Mouse (Mus musculus): Measurements from ENCODE around the gene Bcl2l13.
A peak's percentile ranks its signal among the peaks of the same experiment; 100 is the strongest.
"Not testable (repeated sequence)": the region's sequence is repeated elsewhere in the genome, so short reads cannot be mapped to it uniquely, and the experiment has no call there.

Bcl2l13 gene

GRCm38 (mm10) chr6:120830866-120831608 lies 5.0 kb upstream of the Bcl2l13 start:
- no peak for DNase-seq (ENCODE audit: low read depth, low spot score)

- DNase-seq (ENCODE audit: low read depth, low spot score): no peak
Measured at GRCm38 (mm10) chr6:120832097-120832496, 3.9 kb upstream of the Bcl2l13 start.

GRCm38 (mm10) chr6:120834766-120835321 lies 1.2 kb upstream of the Bcl2l13 start:
- no peak for DNase-seq (ENCODE audit: low read depth, low spot score)

DNA sequence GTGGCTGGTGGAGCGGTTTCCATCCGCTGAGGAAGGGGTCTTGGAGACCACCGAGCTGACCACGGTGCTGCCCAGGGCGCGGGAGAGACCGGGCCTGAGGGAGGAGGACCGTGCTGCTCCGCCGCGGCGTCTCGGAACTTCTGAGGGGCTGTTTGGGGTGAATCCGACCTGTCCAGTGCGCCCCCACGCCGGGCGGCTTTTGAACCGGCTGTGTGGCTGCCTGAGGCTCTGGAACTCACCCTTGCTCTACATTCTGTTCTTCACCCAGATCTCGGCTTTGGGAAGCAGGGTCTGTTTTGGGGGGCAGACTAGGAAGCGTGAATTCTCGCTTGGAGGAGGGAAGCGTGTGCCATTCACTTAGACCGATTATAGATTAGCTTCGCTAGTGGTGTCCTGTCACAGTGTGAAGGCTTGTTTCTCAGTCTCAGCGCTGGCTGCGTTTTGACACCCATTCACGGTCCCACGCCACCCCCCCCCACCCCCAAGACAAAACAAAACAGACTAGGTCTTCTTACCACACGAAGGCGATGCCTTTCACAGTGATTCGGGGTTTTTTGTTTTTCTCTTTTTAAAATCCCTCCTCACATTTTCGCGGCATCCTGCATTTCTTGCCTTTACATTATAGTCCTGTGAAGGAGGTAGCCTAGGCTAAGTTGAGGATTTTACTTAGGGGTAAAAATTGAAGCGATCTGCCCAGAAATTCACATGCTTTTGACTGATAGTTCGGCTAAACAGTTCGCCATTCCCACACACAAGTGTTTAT lies 558 bp downstream of the Bcl2l13 start:
- DNase-seq (ENCODE audit: low read depth, low spot score): peak; percentile 43

DNA sequence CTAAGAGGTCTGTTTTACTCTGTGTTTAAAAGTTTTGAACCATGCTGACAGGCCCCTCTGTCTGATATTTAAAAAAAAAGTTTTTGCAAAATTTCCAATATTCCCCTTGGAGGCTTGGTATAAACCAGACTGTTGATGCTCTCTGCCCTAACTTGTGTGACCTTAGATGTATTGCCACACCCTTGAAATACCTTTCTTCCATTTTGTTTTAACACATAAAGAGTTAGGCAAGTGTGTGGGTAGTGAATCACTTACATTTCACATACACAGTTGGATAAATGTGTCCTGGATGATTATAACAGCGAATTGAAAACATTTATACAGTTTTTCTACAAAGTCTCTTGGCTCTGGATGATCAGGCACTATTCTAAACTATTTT lies 1.1 kb downstream of the Bcl2l13 start:
- no peak for DNase-seq (ENCODE audit: low read depth, low spot score)

DNA sequence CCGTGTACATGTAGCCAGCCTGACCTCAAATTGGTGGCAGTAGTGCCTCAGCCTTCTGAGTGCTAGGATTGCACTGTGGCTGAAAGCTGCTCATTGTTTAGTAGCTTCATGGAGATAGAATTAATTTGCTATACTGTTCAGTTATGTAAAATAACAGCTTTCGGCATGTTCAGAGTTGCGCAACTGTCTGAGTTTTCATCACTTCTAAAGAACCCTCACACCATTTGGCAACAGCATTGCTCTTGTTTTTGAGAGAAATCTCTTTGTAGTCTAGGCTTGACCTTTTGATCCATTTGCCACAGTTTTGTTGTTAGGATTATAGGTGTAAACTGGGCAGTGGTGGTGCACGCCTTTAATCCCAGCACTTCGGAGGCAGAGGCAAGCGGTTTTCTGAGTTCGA lies 4.2 kb downstream of the Bcl2l13 start:
- no peak for DNase-seq (ENCODE audit: low read depth, low spot score)

GRCm38 (mm10) chr6:120841754-120842153 lies 5.7 kb downstream of the Bcl2l13 start:
- no peak for DNase-seq (ENCODE audit: low read depth, low spot score)

DNA sequence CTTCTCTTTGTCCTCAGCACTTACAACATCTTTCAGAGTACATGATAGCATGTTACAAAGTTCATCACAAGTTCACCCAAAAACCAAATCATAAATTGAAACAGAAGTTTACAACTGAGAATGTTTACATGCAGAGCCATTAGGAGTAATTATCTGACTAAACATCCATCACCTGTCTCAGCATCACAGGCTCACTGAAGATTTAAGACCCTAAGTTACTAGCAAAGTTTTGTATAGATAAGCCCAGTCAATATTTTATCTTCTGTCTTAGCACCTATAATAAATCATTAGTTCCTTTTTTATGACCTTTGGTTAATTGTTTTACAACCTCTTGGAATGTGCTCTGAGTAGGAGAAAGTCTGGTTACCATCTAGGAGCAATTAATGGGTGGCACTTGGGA lies 14.7 kb downstream of the Bcl2l13 start:
- not testable (repeated sequence) for DNase-seq (ENCODE audit: low read depth, low spot score)

- no peak for DNase-seq (ENCODE audit: low read depth, low spot score)
Measured at GRCm38 (mm10) chr6:120854413-120854812, 18.4 kb downstream of the Bcl2l13 start.

DNA sequence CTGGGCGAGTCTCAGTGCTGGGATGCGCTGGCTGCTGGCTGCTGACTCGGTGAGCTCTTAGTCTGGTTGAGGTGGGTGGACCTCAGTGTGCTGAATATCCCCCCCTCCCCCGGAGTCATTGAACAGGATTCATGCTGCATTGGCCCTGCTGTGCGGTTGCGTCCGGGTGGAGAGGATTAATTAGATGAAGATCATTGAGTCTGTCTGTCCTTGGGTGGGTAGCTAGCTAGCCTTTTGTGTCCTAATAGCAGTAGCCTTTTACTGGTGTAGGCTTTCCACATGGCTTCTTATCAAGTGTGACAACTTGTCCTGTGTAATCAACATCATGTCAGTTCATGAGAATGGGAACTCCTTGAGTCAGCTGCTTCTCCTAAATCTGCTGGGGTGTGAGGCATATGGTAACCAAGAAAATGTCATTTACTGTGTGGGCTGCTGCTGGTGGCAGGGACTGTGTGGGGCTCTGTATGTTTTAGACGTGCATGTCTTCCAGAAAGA lies 22.3 kb downstream of the Bcl2l13 start:
- no peak for DNase-seq (ENCODE audit: low read depth, low spot score)

DNA sequence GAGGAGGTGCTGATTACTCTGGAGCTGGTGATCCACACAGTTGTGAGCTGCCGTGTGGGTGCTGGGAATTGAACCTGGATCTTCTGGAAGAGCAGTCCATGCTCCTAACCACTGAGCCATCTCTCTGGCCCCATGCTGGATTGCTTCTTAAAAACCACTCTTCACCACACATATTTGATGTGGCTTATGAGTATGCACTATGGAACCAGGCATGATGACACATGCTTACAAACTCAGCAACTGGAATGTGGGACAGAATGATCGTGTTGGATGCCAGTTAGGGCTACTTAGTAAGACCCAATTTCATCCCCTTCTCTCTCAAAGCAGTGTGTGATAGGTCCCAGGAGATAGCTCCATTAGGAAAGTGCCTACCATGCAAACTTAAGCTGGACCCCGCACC lies 24.1 kb downstream of the Bcl2l13 start:
- no peak for DNase-seq (ENCODE audit: low read depth, low spot score)

- DNase-seq (ENCODE audit: low read depth, low spot score): no peak
Measured at GRCm38 (mm10) chr6:120866051-120866814, 30.2 kb downstream of the Bcl2l13 start.

GRCm38 (mm10) chr6:120868824-120869223 lies 32.8 kb downstream of the Bcl2l13 start:
- no peak for DNase-seq (ENCODE audit: low read depth, low spot score)

DNA sequence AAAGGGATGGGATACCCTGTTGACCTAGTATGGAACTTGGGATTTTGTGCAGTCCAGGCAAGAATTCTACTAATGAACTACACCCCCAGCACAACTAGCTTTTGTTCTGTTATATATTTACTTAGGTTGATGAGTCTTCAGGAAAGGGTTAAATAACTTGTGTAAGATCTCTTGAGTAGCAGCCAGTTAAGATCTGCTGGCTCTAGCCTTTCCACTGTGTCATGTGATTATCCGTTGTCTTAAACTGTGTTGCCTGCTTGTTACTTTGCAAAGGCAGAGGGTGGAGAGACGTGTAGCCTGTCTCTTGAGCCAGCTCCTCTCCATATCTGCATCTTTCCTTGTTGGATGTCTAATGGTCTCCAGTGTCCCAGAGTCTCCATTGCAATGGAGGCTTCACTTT lies 35.3 kb downstream of the Bcl2l13 start:
- DNase-seq (ENCODE audit: low read depth, low spot score): no peak

DNA sequence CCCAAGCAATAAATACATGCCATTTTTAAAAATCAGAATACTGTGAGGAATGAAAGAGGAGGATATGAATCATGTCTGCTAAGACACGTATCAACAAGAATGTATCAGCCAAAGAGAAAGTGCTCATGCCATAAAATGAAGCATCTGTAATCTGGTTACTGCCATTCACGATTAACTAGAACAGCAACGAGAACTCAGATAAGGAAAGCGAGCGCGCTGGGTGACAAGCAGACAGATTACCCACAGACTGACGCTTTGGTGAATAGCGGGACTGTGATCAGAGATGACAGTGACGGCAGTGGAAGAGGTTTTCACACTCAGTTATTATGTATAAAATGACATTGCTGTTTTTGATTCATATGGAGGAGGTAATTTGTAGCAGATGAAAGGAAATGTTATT lies 37.9 kb downstream of the Bcl2l13 start:
- DNase-seq (ENCODE audit: low read depth, low spot score): no peak

GRCm38 (mm10) chr6:120879046-120879445 lies 43.0 kb downstream of the Bcl2l13 start:
- DNase-seq (ENCODE audit: low read depth, low spot score): no peak

DNA sequence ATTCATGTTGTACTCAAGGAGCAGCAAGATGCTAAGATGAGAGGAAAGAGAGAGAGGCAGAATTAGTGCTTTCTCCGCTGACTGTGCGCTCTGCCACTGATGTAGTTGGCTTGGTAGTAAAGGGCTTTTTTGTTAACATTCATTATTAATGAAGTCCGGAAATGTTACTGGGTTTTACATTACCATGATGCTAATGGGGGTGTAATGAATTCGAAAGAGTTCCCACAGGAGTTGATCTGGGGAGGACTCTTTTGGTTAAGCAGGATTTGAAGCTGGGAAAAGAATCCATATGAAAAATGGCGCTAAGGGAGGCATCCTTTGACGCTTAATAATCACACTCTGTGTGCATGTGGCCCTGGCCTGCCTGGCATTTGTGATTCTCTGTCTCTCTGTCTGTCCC lies 48.4 kb downstream of the Bcl2l13 start:
- no peak for DNase-seq (ENCODE audit: low read depth, low spot score)

GRCm38 (mm10) chr6:120886696-120887095 lies 50.7 kb downstream of the Bcl2l13 start:
- no peak for DNase-seq (ENCODE audit: low read depth, low spot score)

GRCm38 (mm10) chr6:120894089-120894488 lies 58.1 kb downstream of the Bcl2l13 start:
- DNase-seq (ENCODE audit: low read depth, low spot score): no peak

DNA sequence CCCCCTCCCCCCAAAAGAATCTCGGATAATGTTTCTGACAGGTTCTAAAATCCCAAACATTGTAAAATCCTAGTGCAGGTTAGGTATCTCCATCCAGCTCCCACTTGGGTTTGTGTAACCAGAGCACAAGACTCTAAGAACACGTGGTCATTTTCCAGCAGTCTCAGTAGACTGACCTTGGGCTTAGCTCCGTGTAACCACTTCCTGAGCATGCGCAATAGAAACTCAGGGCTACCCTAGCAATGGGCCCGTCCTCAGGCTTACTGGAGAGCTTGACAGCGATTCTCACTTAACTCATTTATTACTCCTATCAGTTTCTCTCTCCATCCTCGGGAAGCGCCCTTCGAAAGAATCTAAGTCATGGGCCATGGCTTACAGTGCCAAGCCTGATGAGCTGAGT lies 58.5 kb downstream of the Bcl2l13 start:
- DNase-seq (ENCODE audit: low read depth, low spot score): no peak

- DNase-seq (ENCODE audit: low read depth, low spot score): peak; percentile 50
Measured at GRCm38 (mm10) chr6:120898188-120898833, 62.3 kb downstream of the Bcl2l13 start.
